17 mouse cellular contexts compared by ENCODE assay signal in genomic region chr4:99336763-99337162, GRCm38 (mm10). TPM values are rescaled to one million over a fixed set of nuclear protein-coding genes. Genes with fewer than 3 reads are reported as not detected.
"Had no signal": no experiment of that assay in that cellular context is flagged by ENCODE, and none has a peak within 500 bp of the region (broad histone marks: within the 10 kb centered on the region; RNA-seq: fewer than 3 reads in every experiment).

No protein-coding gene starts in this region.

- DNase-seq: retina, postnatal 1 day; right cerebral cortex, adult 18-20 months; right cerebral cortex, postnatal 14 days; right cerebral cortex, postnatal 25 days; right cerebral cortex, postnatal 4 days; spleen, adult 18-20 months; thymus, adult 18-20 months; thymus, adult 2 months; thymus, postnatal 14 days; thymus, postnatal 25 days; thymus, postnatal 36 days; thymus, postnatal 4 days had no signal

- H3K4me1 ChIP-seq: neural tube, embryonic 13.5 days; neural tube, embryonic 15.5 days; stomach, embryonic 15.5 days had no signal

- H3K27ac ChIP-seq: neural tube, embryonic 13.5 days; neural tube, embryonic 15.5 days; stomach, embryonic 15.5 days; stomach, postnatal 0 days had no signal

- H3K4me2 ChIP-seq: neural tube, embryonic 13.5 days; neural tube, embryonic 15.5 days; stomach, embryonic 15.5 days had no signal

- H3K27me3 ChIP-seq: stomach, embryonic 15.5 days had no signal

- H3K4me3 ChIP-seq: neural tube, embryonic 13.5 days; neural tube, embryonic 15.5 days; stomach, embryonic 15.5 days had no signal

- H3K9ac ChIP-seq: neural tube, embryonic 13.5 days; neural tube, embryonic 15.5 days; stomach, embryonic 15.5 days had no signal

- H3K9me3 ChIP-seq: neural tube, embryonic 13.5 days; neural tube, embryonic 15.5 days; stomach, embryonic 15.5 days had no signal

- H3K36me3 ChIP-seq: neural tube, embryonic 13.5 days; neural tube, embryonic 15.5 days; stomach, embryonic 15.5 days had no signal

RNA-seq across cellular contexts. Expression of gene Gm12689, which starts 41.1 kb away (rescaled TPM):
- polyA plus RNA-seq: stomach, postnatal 0 days; thymus, adult 2 months; thymus, postnatal 0 days had no signal
